In genomic region chr19:31971405-31971804, GRCm38 (mm10) we compare ENCODE assay signal across 14 mouse cellular contexts.
DNase-seq lines count a peak whose midpoint lies in the region; ATAC-seq and TF ChIP-seq lines count a peak whose summit lies in the region.
"Had no signal": no experiment of that assay in that cellular context is flagged by ENCODE, and none has a peak within 500 bp of the region (broad histone marks: within the 10 kb centered on the region; RNA-seq: fewer than 3 reads in every experiment).

No protein-coding gene starts in this region.

- H3K4me1 ChIP-seq in MEL (ENCODE audit: control insufficient read depth in 1 of 2, insufficient read depth in 2 of 2, low read length in 2 of 2) = peaks cover 0 to 16% of the 10 kb centered on the region in 2 experiments; a peak in 3 of 4 replicates
- H3K4me1 ChIP-seq: embryonic facial prominence, embryonic 12.5 days; embryonic facial prominence, embryonic 15.5 days; hindbrain, embryonic 12.5 days; hindbrain, embryonic 15.5 days had no signal

- no peak for TF ChIP-seq POLR2A in MEL (IDR thresholded peaks at IDR 0.05; ENCODE audit: control insufficient read depth in 1 of 2, insufficient read depth in 1 of 2, low read depth in 1 of 2, low read length in 2 of 2, poor library complexity in 1 of 2)

- H3K79me2 ChIP-seq in MEL (ENCODE audit: control insufficient read depth, insufficient read depth, low read length, poor library complexity) = no peaks in the 10 kb centered on the region

- peak; percentile 64 for ATAC-seq in megakaryocyte, adult 5-6 weeks (ENCODE audit: poor library complexity, severe bottlenecking)
- ATAC-seq in megakaryocyte-erythroid progenitor cell, adult 5-6 weeks (replicated peaks; ENCODE audit: low FRiP score, low TSS enrichment, poor library complexity, severe bottlenecking) = no peak
- no peak for ATAC-seq in activated CD4-positive, CD25-positive, alpha-beta regulatory T cell, adult 4 months

- TF ChIP-seq CTCF in MEL (IDR thresholded peaks at IDR 0.05 in 2 of 3, conservative IDR thresholded peaks at IDR 0.05 in 1 of 3; ENCODE audit: control insufficient read depth in 1 of 3, insufficient read depth in 1 of 3, low read depth in 2 of 3, low read length in 3 of 3, poor library complexity in 1 of 3, severe bottlenecking in 1 of 3) = no peak
- TF ChIP-seq CTCF in gastrocnemius, adult 2 months (IDR thresholded peaks at IDR 0.05) = no peak

- peak overlapping the region; percentile 29 to 40 for H3K4me3 ChIP-seq in MEL (ENCODE audit: control insufficient read depth in 1 of 2, insufficient read depth in 1 of 2, low read depth in 2 of 2, low read length in 2 of 2)
- no peak overlapping the region for H3K4me3 ChIP-seq in gastrocnemius, adult 2 months
- H3K4me3 ChIP-seq: embryonic facial prominence, embryonic 12.5 days; embryonic facial prominence, embryonic 15.5 days; hindbrain, embryonic 12.5 days; hindbrain, embryonic 15.5 days had no signal

- peak; percentile 10 to 30 for DNase-seq in spleen, postnatal 36 days (ENCODE audit: low spot score in 2 of 2)
- DNase-seq in spleen, postnatal 4 days (ENCODE audit: low spot score in 2 of 2) = no peak
- DNase-seq in MEL (ENCODE audit: low read depth, low spot score) = peak; percentile 47
- no peak for DNase-seq in frontal cortex, adult 2 months (ENCODE audit: extremely low spot score in 1 of 2, low spot score in 1 of 2)
- DNase-seq in gastrocnemius, adult 2 months = no peak

- peak overlapping the region; percentile 21; the same call in 1 of the 2 replicates for H3K9ac ChIP-seq in MEL (ENCODE audit: control insufficient read depth, low read depth, low read length, poor library complexity, severe bottlenecking)
- H3K9ac ChIP-seq: embryonic facial prominence, embryonic 12.5 days; embryonic facial prominence, embryonic 15.5 days; forebrain, postnatal 0 days; hindbrain, embryonic 12.5 days; hindbrain, embryonic 15.5 days had no signal

- peaks cover 0 to 14% of the 10 kb centered on the region in 2 experiments; a peak in 2 of 4 replicates for H3K36me3 ChIP-seq in MEL (ENCODE audit: control insufficient read depth in 1 of 2, insufficient read depth in 2 of 2, low read length in 2 of 2)
- H3K36me3 ChIP-seq: embryonic facial prominence, embryonic 12.5 days; embryonic facial prominence, embryonic 15.5 days; G1E; hindbrain, embryonic 12.5 days; hindbrain, embryonic 15.5 days had no signal

- no peaks in the 10 kb centered on the region for H3K9me3 ChIP-seq in MEL (replicated peaks; ENCODE audit: insufficient read depth, low read length)
- H3K9me3 ChIP-seq: embryonic facial prominence, embryonic 12.5 days; embryonic facial prominence, embryonic 15.5 days; G1E; hindbrain, embryonic 12.5 days; hindbrain, embryonic 15.5 days had no signal

- no peak for TF ChIP-seq RAD21 in MEL (IDR thresholded peaks at IDR 0.05; ENCODE audit: low read depth, low read length)

- H3K27me3 ChIP-seq in MEL (ENCODE audit: control insufficient read depth in 1 of 2, insufficient read depth in 2 of 2, low read length in 2 of 2) = no peaks in the 10 kb centered on the region
- H3K27me3 ChIP-seq: embryonic facial prominence, embryonic 12.5 days; embryonic facial prominence, embryonic 15.5 days; hindbrain, embryonic 12.5 days; hindbrain, embryonic 15.5 days had no signal

- intact Hi-C loops in gastrocnemius, adult 2 months (cut with DNase I) = loop anchor here (2.0 to 5.0 kb wide), 5 partner anchors 61 to 717 kb away; no protein-coding TSS in a partner anchor

- no peak overlapping the region for H3K27ac ChIP-seq in MEL (ENCODE audit: control insufficient read depth, low read depth, low read length)
- H3K27ac ChIP-seq in gastrocnemius, adult 2 months = no peak overlapping the region
- H3K27ac ChIP-seq: embryonic facial prominence, embryonic 12.5 days; embryonic facial prominence, embryonic 15.5 days; hindbrain, embryonic 12.5 days; hindbrain, embryonic 15.5 days had no signal

- no peak for TF ChIP-seq EP300 in MEL (IDR thresholded peaks at IDR 0.05; ENCODE audit: low read depth in 1 of 2, low read length in 2 of 2)

TF ChIP-seq in MEL, 35 proteins besides CTCF, POLR2A, EP300 and RAD21:
- TF ChIP-seq TBP (IDR thresholded peaks at IDR 0.05; ENCODE audit: low read depth, low read length) (no peak), POLR2AphosphoS5 (IDR thresholded peaks at IDR 0.05; ENCODE audit: borderline replicate concordance, low read depth, low read length) (no peak), CHD1 (IDR thresholded peaks at IDR 0.05; ENCODE audit: low read depth, low read length) (no peak), ELF1 (IDR thresholded peaks at IDR 0.05; ENCODE audit: low read depth, low read length) (no peak), SIN3A (IDR thresholded peaks at IDR 0.05; ENCODE audit: low read length) (no peak), GATA1 (IDR thresholded peaks at IDR 0.05; ENCODE audit: low read depth, low read length) (no peak), HCFC1 (IDR thresholded peaks at IDR 0.05; ENCODE audit: low read depth, low read length) (no peak), E2F4 (IDR thresholded peaks at IDR 0.05; ENCODE audit: borderline replicate concordance, low read depth, low read length) (no peak), GABPA (IDR thresholded peaks at IDR 0.05; ENCODE audit: low read depth, low read length) (no peak), ETS1 (IDR thresholded peaks at IDR 0.05; ENCODE audit: low read depth, low read length) (no peak), MYB (IDR thresholded peaks at IDR 0.05; ENCODE audit: low read depth, low read length) (no peak), MAFK (IDR thresholded peaks at IDR 0.05; ENCODE audit: borderline replicate concordance, low read depth, low read length) (no peak), POLR2AphosphoS2 (IDR thresholded peaks at IDR 0.05; ENCODE audit: low read length) (no peak), MAX (IDR thresholded peaks at IDR 0.05; ENCODE audit: low read length) (no peak)
TF ChIP-seq in MEL: peak in this region for 0.

Comparison
In these comparisons a context has a peak if more than half of its experiments do, and no peak if none do; other contexts are left out.
1. DNase-seq: peak in spleen, postnatal 36 days (2 of 2) and MEL (single experiment); none in spleen, postnatal 4 days (0 of 2), frontal cortex, adult 2 months (0 of 2) and gastrocnemius, adult 2 months (single experiment).